Mouse (Mus musculus): ENCODE measurements at regions not wholly inside any gene's neighbourhood (a gene's known extent, or its start where the extent isn't known, plus 50 kb on each side); places are given as distances from the start of the nearest gene placed in this dataset.

- TF ChIP-seq MAX (IDR thresholded peaks at IDR 0.05) (no peak), CTCF (IDR thresholded peaks at IDR 0.05; ENCODE audit: control insufficient read depth, insufficient read depth, insufficient read length) (no peak), FOSL1 (IDR thresholded peaks at IDR 0.05; ENCODE audit: insufficient read depth, low read length, poor library complexity, severe bottlenecking) (no peak), MYOD1 (IDR thresholded peaks at IDR 0.05; ENCODE audit: control insufficient read depth, insufficient read length, low read depth) (no peak), CEBPB (IDR thresholded peaks at IDR 0.05; ENCODE audit: low read depth) (no peak)
- Histone ChIP-seq H3K79me2 (ENCODE audit: control insufficient read depth, insufficient read depth) (no peaks in the 10 kb centered on the region), H3K36me3 (ENCODE audit: control insufficient read depth, insufficient read depth) (no peaks in the 10 kb centered on the region), H3K79me3 (ENCODE audit: low read depth) (no peaks in the 10 kb centered on the region), H3K4me3 (ENCODE audit: insufficient read depth, poor library complexity, severe bottlenecking) (no peak overlapping the region), H3ac (ENCODE audit: control insufficient read depth, insufficient read length, low read depth) (no peak overlapping the region), H3K27me3 (ENCODE audit: control insufficient read depth, insufficient read depth, insufficient read length) (no peaks in the 10 kb centered on the region)
These were observed 630.8 kb downstream of the Cetn3 start for GRCm38 (mm10) chr13:82413677-82414076.

- Histone ChIP-seq H3ac (ENCODE audit: control insufficient read depth, insufficient read length, low read depth) (no peak overlapping the region), H3K27me3 (ENCODE audit: control insufficient read depth, insufficient read depth, insufficient read length) (no peaks in the 10 kb centered on the region), H3K36me3 (ENCODE audit: control insufficient read depth, insufficient read depth) (no peaks in the 10 kb centered on the region), H3K79me2 (ENCODE audit: control insufficient read depth, insufficient read depth) (no peaks in the 10 kb centered on the region), H3K4me3 (ENCODE audit: insufficient read depth, poor library complexity, severe bottlenecking) (no peak overlapping the region), H3K79me3 (ENCODE audit: low read depth) (no peaks in the 10 kb centered on the region)
- TF ChIP-seq USF1 (IDR thresholded peaks at IDR 0.05; ENCODE audit: low read depth) (no peak), CEBPB (IDR thresholded peaks at IDR 0.05; ENCODE audit: low read depth) (no peak), FOSL1 (IDR thresholded peaks at IDR 0.05; ENCODE audit: insufficient read depth, low read length, poor library complexity, severe bottlenecking) (no peak), MYOG (IDR thresholded peaks at IDR 0.05; ENCODE audit: control insufficient read depth, extremely low read depth, insufficient read length) (no peak), MAX (IDR thresholded peaks at IDR 0.05) (no peak), MYOD1 (IDR thresholded peaks at IDR 0.05; ENCODE audit: control insufficient read depth, insufficient read length, low read depth) (no peak), CTCF (IDR thresholded peaks at IDR 0.05; ENCODE audit: control insufficient read depth, insufficient read depth, insufficient read length) (no peak)
These were observed 638.1 kb downstream of the Cetn3 start for GRCm38 (mm10) chr13:82420966-82421365.

GRCm38 (mm10) chr13:82423911-82424654, 641.2 kb downstream of the Cetn3 start:
- TF ChIP-seq FOSL1 (IDR thresholded peaks at IDR 0.05; ENCODE audit: insufficient read depth, low read length, poor library complexity, severe bottlenecking) (no peak), USF1 (IDR thresholded peaks at IDR 0.05; ENCODE audit: low read depth) (no peak), CEBPB (IDR thresholded peaks at IDR 0.05; ENCODE audit: low read depth) (no peak), MYOD1 (IDR thresholded peaks at IDR 0.05; ENCODE audit: control insufficient read depth, insufficient read length, low read depth) (no peak), MAX (IDR thresholded peaks at IDR 0.05) (no peak)
- H3ac ChIP-seq (ENCODE audit: control insufficient read depth, insufficient read length, low read depth): no peak overlapping the region

GRCm38 (mm10) chr13:82424732-82425341, 642.0 kb downstream of the Cetn3 start:
- Histone ChIP-seq H3K36me3 (ENCODE audit: control insufficient read depth, insufficient read depth) (no peaks in the 10 kb centered on the region), H3K27me3 (ENCODE audit: control insufficient read depth, insufficient read depth, insufficient read length) (no peaks in the 10 kb centered on the region), H3K79me2 (ENCODE audit: control insufficient read depth, insufficient read depth) (no peaks in the 10 kb centered on the region), H3K4me3 (ENCODE audit: insufficient read depth, poor library complexity, severe bottlenecking) (no peak overlapping the region), H3ac (ENCODE audit: control insufficient read depth, insufficient read length, low read depth) (no peak overlapping the region), H3K79me3 (ENCODE audit: low read depth) (no peaks in the 10 kb centered on the region)
- TF ChIP-seq CTCF (IDR thresholded peaks at IDR 0.05; ENCODE audit: control insufficient read depth, insufficient read depth, insufficient read length) (no peak), MYOD1 (IDR thresholded peaks at IDR 0.05; ENCODE audit: control insufficient read depth, insufficient read length, low read depth) (no peak), USF1 (IDR thresholded peaks at IDR 0.05; ENCODE audit: low read depth) (no peak), MYOG (IDR thresholded peaks at IDR 0.05; ENCODE audit: control insufficient read depth, extremely low read depth, insufficient read length) (no peak), FOSL1 (IDR thresholded peaks at IDR 0.05; ENCODE audit: insufficient read depth, low read length, poor library complexity, severe bottlenecking) (no peak), CEBPB (IDR thresholded peaks at IDR 0.05; ENCODE audit: low read depth) (no peak), MAX (IDR thresholded peaks at IDR 0.05) (no peak)

More at GRCm38 (mm10) chr13:82423911-82424654, 641.2 kb downstream of the Cetn3 start:
- Histone ChIP-seq H3K36me3 (ENCODE audit: control insufficient read depth, insufficient read depth) (no peaks in the 10 kb centered on the region), H3K4me3 (ENCODE audit: insufficient read depth, poor library complexity, severe bottlenecking) (no peak overlapping the region), H3K79me2 (ENCODE audit: control insufficient read depth, insufficient read depth) (no peaks in the 10 kb centered on the region), H3K79me3 (ENCODE audit: low read depth) (no peaks in the 10 kb centered on the region), H3K27me3 (ENCODE audit: control insufficient read depth, insufficient read depth, insufficient read length) (no peaks in the 10 kb centered on the region)

- no peaks in the 10 kb centered on the region for H3K79me2 ChIP-seq (ENCODE audit: control insufficient read depth, insufficient read depth)
- no peaks in the 10 kb centered on the region for H3K79me3 ChIP-seq (ENCODE audit: low read depth)
- H3K27me3 ChIP-seq (ENCODE audit: control insufficient read depth, insufficient read depth, insufficient read length): no peaks in the 10 kb centered on the region
- H3ac ChIP-seq (ENCODE audit: control insufficient read depth, insufficient read length, low read depth): no peak overlapping the region
- no peak for TF ChIP-seq MAX (IDR thresholded peaks at IDR 0.05)
- TF ChIP-seq MYOG (IDR thresholded peaks at IDR 0.05; ENCODE audit: control insufficient read depth, extremely low read depth, insufficient read length): no peak
- no peak for TF ChIP-seq USF1 (IDR thresholded peaks at IDR 0.05; ENCODE audit: low read depth)
- no peak for TF ChIP-seq MYOD1 (IDR thresholded peaks at IDR 0.05; ENCODE audit: control insufficient read depth, insufficient read length, low read depth)
- TF ChIP-seq CEBPB (IDR thresholded peaks at IDR 0.05; ENCODE audit: low read depth): no peak
- no peak for TF ChIP-seq CTCF (IDR thresholded peaks at IDR 0.05; ENCODE audit: control insufficient read depth, insufficient read depth, insufficient read length)
- H3K4me3 ChIP-seq (ENCODE audit: insufficient read depth, poor library complexity, severe bottlenecking): no peak overlapping the region
- no peaks in the 10 kb centered on the region for H3K36me3 ChIP-seq (ENCODE audit: control insufficient read depth, insufficient read depth)
These were observed 649.5 kb downstream of the Cetn3 start for GRCm38 (mm10) chr13:82432411-82432810.

Measured in C2C12 (cell line).